Mouse (Mus musculus) left cerebral cortex, adult 9 months (tissue): ENCODE measurements around the gene Ifit3.
"Not testable (repeated sequence)": the region's sequence is repeated elsewhere in the genome, so short reads cannot be mapped to it uniquely, and the experiment has no call there.

Experiments
- DNase-seq, 2 experiments: peaks; one replicate each; pipeline ENCODE4 v3.0.0; 2022; ENCODE audit warnings: low spot score in 2 of 2

The Ifit3 gene

DNA sequence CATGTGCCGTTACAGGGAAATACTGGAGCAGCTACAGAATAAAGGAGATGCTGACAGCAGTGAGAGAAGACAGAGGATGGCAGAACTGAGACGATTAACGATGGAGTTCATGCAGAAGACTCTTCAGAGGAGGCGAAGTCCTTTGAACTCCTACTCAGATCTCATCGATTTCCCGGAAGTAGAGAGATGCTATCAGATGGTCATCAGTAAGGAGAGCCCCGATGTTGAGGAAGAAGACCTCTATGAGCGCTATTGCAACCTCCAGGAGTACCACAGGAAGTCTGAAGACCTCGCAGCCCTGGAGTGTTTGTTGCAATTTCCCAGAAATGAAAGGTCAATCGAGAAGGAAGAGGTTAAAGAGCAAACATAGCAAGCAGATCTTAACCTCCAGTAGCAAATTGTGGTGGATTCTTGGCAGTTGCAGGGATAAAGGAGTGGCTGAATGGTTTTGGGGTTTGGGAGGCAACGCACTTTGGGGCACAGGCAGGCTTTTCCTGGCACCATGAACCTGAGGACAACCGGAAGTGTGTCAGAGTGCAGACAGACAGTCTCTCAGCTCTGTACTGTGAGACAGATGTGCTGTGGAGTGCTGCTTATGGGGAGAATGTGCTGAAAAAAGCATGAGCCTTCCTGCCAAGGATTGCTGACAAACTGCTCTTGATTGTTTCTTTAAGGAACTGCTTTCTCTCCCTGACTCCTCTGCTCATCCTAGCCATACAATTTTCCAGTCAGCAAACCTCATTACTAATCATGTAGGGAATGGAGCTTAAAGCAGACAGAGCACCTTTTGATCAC lies 4.8 kb downstream of the Ifit3 start:
- not testable (repeated sequence) for DNase-seq

DNA sequence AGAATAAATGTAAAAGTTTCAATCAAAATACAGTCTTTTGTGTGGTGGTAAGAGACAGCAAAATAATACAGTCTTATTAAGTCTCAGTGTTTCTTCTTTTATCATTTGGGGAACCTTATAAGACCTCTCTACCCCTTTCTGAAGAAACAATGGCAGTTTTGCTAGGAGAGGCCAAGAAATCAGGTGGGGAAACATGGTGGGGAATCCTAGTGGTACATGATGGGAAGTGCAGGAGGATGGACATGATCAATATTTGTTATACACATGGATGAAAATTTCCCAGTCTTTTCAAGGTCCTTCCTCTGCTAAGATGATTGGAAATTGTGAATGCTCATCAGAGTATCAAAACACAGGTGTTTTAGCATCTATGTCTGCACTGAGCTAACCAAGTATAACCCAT lies 5.6 kb downstream of the Ifit3 start:
- DNase-seq: no peak

DNA sequence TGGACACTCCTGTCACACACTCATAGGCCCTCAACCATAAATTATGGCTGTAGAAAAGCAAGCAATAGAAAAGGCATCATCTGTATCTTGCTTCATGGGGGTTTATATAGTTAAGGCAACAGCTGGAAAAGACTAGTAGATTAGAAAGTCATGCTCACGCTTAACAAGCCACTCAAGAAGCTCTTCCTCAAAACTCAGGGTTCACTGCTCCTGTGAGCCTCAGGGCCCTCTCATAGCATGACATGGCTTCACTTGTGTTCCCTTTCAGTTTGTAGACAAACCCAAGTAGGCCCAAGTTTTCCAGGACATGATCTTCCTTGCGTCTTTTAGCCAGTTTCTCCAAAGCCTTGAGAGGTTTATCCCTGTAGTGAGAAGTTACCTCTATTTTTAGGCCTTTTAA lies 10.1 kb downstream of the Ifit3 start:
- DNase-seq: no peak

DNA sequence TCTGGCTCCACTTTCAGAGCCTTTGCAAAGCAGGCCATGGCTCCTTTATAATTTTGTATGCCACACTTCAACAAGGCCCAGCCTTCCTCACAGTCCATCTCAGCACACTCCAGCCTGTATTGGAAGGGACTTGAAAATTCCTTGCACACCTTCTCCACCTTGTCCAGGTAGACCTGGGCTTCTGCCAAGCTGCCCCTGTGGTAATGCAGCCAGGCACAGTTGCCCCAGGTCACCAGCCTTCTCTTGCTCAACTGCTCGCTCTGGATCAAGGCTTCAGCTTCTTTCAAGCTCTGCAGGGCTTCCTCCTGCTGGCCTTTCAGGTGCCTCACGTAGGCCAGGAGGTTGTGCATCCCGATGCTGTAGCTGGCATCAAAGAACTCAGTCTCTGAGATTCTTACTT lies 11.2 kb downstream of the Ifit3 start:
- not testable (repeated sequence) for DNase-seq

DNA sequence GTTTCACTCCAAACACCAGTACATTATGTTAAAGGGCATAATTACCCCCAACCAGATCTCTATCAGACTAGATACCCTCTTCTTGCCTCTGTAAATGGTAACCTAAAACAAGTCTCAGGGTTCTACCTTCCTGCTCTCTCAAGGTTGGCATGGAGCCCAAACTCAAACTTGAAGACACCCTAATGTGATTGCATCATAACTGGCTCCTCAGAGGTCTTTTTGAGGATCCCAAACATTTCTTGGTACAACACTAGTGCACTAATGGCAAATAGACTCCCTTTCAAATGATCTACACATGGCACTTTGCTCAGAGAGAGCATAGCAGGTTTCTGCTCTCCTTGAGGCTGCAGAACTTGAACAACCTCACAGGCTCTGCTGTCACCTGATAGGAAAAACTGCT lies 13.5 kb downstream of the Ifit3 start:
- no peak for DNase-seq

DNA sequence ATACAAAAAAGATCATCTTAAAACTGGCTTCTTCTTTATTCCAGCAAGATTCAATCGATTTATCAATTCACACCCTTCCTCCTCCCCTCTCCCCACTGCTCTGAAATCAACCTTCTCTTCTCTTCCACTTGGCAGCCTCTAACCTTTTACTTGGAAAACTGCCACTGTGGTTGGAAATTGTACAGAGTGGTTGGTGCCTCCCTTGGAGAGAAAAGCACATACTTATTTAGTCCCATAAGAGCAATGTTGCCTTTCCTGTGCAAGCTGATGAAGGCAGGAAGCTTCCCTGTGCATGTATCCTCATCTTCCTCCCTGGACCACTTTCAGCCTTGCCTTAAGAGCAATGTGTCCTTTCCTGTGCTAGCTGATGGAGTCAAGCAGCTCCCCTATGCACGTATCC lies 15.0 kb downstream of the Ifit3 start:
- DNase-seq: peak in 1 of 2 experiments; percentile 58

DNA sequence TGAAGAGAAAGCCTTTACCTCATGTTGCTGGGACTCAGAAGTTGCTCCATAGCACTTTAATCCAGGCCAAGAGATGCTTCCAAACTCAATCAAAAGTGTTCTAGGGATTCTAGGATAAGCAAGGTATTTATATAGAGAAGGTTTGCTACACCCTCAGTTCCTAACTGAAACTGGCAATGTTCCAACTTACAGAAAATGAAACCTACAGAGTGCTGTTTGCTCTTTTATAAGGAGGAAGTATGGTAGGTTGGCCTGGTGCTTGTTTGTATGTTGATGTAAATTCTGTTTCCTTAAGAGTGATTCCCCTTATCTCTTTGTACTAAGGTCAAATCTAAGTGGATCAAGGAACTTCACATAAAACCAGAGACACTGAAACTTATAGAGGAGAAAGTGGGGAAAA lies 15.9 kb downstream of the Ifit3 start:
- not testable (repeated sequence) for DNase-seq

DNA sequence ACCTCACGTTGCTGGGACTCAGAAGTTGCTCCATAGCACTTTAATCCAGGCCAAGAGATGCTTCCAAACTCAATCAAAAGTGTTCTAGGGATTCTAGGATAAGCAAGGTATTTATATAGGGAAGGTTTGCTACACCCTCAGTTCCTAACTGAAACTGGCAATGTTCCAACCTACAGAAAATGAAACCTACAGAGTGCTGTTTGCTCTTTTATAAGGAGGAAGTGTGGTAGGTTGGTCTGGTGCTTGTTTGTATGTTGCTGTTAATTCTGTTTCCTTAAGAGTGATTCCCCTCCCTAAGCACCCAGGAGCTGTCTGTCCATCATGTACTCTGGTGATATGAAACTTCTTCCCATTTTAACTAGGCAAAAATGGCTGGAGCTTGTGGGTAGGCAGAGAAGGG lies 18.6 kb downstream of the Ifit3 start, which contains the start of gene Ifit1bl1:
Ifit1bl1 (minus strand) TSS at position 69 of the 400 bp plus-strand sequence.
- DNase-seq: not testable (repeated sequence)

DNA sequence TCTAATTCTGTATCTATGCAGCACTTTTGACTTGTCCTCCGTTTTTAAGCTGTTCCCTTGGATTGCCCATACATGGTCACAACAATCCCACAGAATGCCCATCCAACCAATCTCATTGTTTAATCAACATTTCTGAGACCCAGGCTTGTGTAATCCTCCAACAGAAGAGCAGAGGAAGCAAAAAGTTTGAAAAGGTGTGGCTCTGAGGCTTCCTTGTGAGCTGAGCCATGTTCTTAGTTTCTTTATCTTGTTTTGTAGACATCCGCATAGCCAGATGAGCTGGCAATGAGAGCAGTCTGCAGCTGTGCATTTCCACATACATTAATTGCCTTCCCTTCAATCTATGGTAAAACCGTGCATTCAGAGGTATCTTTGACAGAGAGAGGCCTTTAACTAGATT lies 22.1 kb downstream of the Ifit3 start:
- DNase-seq: no peak

DNA sequence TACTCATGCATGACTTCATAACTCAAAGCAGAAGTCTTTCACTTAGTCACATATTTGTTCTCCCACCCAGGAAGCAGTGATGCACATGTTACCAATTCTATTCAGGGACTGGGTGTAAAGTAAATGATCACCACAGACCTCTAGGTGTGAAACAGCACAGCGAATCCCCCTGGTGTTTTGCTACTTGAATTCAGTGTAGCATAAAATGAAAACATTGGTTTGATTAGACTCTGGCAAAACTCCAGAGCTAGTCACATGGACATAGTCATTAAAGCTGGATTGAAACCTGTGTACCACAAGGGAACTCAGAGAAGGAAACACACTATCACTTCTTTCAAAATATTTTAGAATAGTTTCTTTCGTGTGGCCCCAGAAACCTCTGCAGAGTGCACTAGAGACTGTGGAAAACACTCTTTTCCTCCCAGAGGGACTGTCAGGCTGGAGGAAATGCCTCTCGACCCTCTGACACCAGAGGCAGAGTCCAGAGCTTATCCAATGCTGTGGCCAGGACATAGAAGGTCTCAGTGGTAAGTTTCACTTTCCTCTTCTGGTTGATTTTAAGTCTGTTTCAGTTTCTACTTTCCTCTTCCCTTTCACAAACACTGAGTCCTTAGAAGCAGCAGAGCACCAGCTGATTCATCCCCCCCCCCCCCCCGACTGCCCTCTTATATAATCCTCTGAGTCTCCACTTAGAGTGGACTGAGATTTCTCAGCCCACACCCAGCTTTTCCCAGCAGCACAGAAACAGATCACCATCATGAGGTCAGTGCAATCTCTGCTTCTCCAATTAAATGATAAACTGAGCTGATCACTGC lies 24.1 kb downstream of the Ifit3 start, which contains the start of gene Ifit3b:
Ifit3b (plus strand) TSS at position 734 of the 815 bp plus-strand sequence.
- not testable (repeated sequence) for DNase-seq

DNA sequence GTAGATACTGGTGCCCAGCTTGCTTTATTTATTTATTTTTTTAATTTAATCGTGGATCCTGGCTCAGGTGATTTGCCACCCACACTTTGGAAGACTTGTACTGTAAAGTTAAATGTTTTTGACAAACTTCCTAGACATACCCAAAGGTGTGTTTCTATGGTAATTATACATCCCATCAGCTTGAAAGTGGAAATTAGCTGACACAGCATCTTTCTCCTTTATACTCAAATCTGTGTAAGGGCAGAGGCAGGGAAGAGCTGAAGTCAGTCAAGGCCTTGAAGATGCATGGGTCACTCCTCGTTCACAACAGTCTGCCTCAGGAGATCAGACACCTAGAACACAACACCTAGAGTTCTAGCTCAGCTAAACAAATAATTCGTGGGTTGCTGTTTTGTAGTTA lies 26.8 kb downstream of the Ifit3 start:
- not testable (repeated sequence) for DNase-seq

DNA sequence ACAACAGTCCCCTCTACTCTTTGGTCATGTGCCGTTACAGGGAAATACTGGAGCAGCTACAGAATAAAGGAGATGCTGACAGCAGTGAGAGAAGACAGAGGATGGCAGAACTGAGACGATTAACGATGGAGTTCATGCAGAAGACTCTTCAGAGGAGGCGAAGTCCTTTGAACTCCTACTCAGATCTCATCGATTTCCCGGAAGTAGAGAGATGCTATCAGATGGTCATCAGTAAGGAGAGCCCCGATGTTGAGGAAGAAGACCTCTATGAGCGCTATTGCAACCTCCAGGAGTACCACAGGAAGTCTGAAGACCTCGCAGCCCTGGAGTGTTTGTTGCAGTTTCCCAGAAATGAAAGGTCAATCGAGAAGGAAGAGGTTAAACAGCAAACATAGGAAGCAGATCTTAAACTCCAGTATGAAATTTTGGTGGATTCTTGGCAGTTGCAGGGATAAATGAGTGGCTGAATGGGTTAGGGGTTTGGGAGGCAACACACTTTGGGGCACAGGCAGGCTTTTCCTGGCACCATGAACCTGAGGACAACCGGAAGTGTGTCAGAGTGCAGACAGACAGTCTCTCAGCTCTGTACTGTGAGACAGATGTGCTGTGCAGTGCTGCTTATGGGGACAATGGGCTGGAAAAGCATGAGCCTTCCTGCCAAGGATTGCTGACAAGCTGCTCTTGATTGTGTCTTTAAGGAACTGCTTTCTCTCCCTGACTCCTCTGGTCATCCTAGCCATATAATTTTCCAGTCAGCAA lies 29.1 kb downstream of the Ifit3 start:
- not testable (repeated sequence) for DNase-seq

DNA sequence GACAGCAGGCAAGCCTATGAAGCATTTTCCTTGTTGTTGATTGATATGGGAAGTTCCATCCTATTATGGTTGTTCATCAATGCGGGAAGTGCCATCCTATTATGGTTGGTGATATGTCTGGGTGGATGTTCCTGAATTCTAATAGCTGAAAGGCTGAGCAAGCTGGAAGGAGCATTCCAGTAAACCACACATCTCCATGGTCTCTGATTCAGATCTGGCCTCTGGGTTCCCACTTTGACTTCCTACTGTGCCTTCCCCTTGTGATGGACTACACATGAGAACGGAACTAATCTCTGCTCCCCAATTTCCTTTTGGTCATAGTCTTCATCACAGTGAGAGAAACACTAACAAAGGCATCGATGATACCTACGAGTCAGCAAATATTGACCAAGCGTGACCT lies 37.5 kb downstream of the Ifit3 start:
- DNase-seq: no peak

DNA sequence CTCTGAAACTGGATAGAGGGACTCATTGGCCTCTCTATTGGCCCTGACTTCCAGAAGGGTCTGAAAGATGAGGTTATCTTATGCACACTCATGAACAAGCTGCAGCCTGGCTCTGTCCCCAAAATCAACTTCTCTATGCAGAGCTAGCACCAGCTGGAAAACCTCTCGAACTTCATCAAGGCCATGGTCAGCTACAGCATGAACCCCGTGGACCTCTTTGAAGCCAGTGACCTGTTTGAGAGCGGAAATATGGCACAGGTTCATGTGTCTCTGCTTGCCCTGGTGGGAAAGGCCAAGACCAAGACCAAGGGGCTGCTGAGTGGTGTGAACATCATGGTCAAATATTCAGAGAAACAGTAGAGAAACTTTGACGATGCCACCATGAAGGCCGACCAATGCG lies 40.5 kb downstream of the Ifit3 start:
- DNase-seq: no peak

DNA sequence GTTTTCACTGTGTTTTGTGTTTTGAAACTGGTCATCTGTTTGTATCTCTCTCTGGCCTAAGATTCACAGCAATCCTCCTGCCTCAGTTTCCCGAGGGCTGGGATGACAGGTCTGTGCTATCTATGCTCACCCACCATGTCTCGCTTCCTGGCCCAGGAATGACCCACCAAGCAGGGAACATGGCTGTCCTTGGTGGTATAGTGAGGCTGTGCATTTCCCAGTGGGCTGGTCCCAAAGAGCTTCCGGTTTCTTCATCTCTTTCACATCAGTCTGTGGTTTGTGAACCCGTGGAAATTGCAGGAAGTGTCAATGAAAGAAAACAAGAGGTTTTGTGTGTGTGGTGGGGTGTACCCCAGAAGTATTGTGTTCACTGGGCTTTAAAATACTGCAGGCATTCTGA lies 41.3 kb downstream of the Ifit3 start:
- no peak for DNase-seq

DNA sequence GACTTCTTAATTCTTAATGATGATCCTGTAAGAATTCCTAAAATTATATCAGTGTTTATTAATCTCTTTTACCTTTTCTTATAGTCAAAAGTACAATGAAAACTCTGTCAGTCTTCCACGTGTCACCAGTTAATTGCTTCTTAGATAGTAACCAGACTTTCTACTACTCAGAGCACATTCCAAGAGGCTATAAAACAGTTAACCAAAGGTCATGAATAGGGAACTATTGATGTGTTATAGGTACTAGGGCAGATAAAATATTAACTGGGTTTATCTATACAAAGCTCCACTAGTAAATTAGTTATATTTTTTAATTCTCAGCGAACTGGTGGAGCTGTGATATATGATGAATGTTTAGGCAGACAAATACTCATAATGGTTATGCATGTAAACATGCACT lies 44.2 kb downstream of the Ifit3 start:
- DNase-seq: no peak

DNA sequence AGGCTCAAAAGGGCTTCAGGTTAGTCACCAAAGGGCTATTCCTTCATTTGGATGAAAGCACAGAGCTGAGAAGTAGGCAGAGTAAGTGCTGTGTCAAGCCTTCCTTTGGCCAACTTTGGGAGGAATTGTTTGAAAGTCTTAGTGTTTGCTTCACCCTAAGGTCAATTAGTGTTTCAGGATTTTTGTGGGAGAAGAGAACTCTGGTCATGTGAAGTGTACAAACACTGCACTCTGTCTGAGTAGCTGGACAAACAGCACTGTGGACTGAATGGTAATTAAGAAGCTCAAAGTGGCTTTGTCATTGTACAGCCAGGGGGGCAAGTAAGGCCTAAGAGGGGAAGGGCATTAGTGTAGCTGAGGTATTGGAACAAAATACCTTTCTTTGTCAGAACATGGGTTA lies 48.2 kb downstream of the Ifit3 start:
- DNase-seq: no peak

DNA sequence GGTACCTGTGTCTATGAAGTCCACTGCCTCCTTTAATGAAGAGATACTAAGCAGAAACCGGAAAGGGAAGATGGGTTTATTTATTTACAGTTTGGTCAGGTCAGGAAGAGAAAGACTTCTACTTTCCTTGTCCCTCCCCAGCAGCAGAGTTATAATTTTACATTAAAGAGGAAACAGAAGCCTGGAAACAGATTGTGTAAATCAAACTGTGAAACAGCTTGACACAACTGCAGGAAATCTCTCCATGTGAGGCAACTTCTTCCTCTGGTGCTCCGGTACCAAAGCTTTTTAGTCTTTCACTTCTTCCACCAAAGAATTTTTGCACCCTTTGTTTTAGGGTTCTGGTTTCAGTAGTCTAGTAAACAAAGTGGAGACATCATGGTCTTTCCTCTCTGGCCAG lies 50.2 kb downstream of the Ifit3 start:
- no peak for DNase-seq

DNA sequence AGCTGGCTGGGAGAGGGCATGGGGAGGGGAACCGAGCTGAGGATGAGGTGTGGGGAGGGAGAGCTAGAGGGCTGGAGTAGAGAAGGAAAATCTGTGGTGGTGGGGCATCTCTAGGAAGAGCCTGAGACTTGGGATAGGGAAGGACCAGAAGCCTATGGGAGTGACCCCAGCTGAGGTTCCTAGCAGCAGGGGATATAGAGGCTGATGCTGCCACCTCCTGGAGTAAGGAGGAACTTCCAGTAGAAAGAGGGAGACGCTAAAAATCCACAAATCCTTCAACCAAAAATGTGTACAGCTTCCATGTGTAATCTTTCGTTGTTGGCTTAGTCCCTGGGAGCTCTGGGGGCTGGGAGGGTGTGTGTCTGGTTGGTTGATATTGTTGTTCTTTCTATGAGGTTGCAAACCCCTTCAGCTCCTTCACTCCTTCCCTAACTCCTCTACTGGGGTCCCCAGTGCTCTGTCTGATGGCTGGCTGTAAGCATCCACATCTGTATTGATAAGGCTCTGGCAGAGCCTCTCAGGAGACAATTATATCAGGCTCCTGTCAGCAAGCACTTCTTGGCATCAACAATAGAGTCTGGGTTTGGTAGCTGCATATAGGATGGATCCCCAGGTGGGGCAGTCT lies 53.7 kb downstream of the Ifit3 start:
- DNase-seq: peak in 1 of 2 experiments; percentile 71
